ENCODE assay signal across 23 mouse cellular contexts in genomic region chr1:166349751-166350150, GRCm38 (mm10). TPM values are rescaled to one million over a fixed set of nuclear protein-coding genes. Genes with fewer than 3 reads are reported as not detected.
DNase-seq lines count a peak whose midpoint lies in the region; ATAC-seq lines count a peak whose summit lies in the region.
"Had no signal": no experiment of that assay in that cellular context is flagged by ENCODE, and none has a peak within 500 bp of the region (broad histone marks: within the 10 kb centered on the region; RNA-seq: fewer than 3 reads in every experiment).

No protein-coding gene starts in this region.

- WGBS in midbrain, embryonic 11.5 days, result 82% methylated on average over 11 of the region's 11 CpGs
- 78% methylated on average over 11 of the region's 11 CpGs for WGBS in midbrain, embryonic 10.5 days
- 44% methylated on average over 11 of the region's 11 CpGs for WGBS in limb, embryonic 10.5 days
- WGBS in neural tube, embryonic 11.5 days, result 63% methylated on average over 11 of the region's 11 CpGs

- ATAC-seq in midbrain, embryonic 11.5 days (ENCODE audit: low FRiP score), result no peak
- no peak for ATAC-seq in neural tube, embryonic 11.5 days (ENCODE audit: insufficient read depth, low FRiP score, low TSS enrichment)
- ATAC-seq in megakaryocyte, adult 5-6 weeks (ENCODE audit: poor library complexity, severe bottlenecking), result no peak
- ATAC-seq: forebrain, embryonic 15.5 days; midbrain, embryonic 16.5 days had no signal

- peak; percentile 72 for DNase-seq in midbrain, embryonic 11.5 days (ENCODE audit: low spot score, missing footprints)
- DNase-seq in midbrain, embryonic 10.5 days (ENCODE audit: low spot score), result no peak
- DNase-seq in embryo, embryonic 11 days, result peak; percentile 74
- peak; percentile 63 for DNase-seq in limb, embryonic 10.5 days (ENCODE audit: low spot score)
- peak; percentile 15 for DNase-seq in neural tube, embryonic 11.5 days (ENCODE audit: low spot score)
- DNase-seq in cerebellum, adult 9-10 months, result no peak
- no peak for DNase-seq in urinary bladder, postnatal 10 days (ENCODE audit: low spot score)
- DNase-seq: adrenal gland, adult 8-10 months; B cell, adult 2 months; cerebellum, postnatal 10 days; heart, postnatal 14 days; kidney, postnatal 4 days; right cerebral cortex, adult 18-20 months; thymus, postnatal 25 days had no signal

- H3K9me3 ChIP-seq in midbrain, embryonic 11.5 days (ENCODE audit: control insufficient read depth, low read length), result no peaks in the 10 kb centered on the region
- H3K9me3 ChIP-seq in midbrain, embryonic 10.5 days (replicated peaks), result no peaks in the 10 kb centered on the region
- H3K9me3 ChIP-seq in limb, embryonic 10.5 days (replicated peaks), result no peaks in the 10 kb centered on the region
- H3K9me3 ChIP-seq in neural tube, embryonic 11.5 days (ENCODE audit: control insufficient read depth, low read length), result no peaks in the 10 kb centered on the region
- H3K9me3 ChIP-seq: embryonic facial prominence, embryonic 12.5 days; forebrain, embryonic 15.5 days; hindbrain, embryonic 13.5 days; limb, embryonic 15.5 days; liver, embryonic 15.5 days; neural tube, embryonic 12.5 days had no signal

- H3K27ac ChIP-seq in midbrain, embryonic 11.5 days (ENCODE audit: low read depth, low read length), result no peak overlapping the region
- no peak overlapping the region for H3K27ac ChIP-seq in midbrain, embryonic 10.5 days (replicated peaks)
- H3K27ac ChIP-seq in limb, embryonic 10.5 days, result 0 out of 2 replicates have a peak overlapping the region, but pooled peaks have one; percentile 7
- H3K27ac ChIP-seq in neural tube, embryonic 11.5 days (ENCODE audit: low read depth, low read length), result no peak overlapping the region
- H3K27ac ChIP-seq: embryonic facial prominence, embryonic 12.5 days; forebrain, embryonic 15.5 days; hindbrain, embryonic 13.5 days; limb, embryonic 15.5 days; liver, embryonic 15.5 days; neural tube, embryonic 12.5 days had no signal

- no peak overlapping the region for H3K4me2 ChIP-seq in midbrain, embryonic 11.5 days
- H3K4me2 ChIP-seq in neural tube, embryonic 11.5 days (ENCODE audit: low read depth), result no peak overlapping the region
- H3K4me2 ChIP-seq: embryonic facial prominence, embryonic 12.5 days; forebrain, embryonic 15.5 days; heart, embryonic 11.5 days; hindbrain, embryonic 13.5 days; limb, embryonic 15.5 days; liver, embryonic 15.5 days; neural tube, embryonic 12.5 days had no signal

- H3K9ac ChIP-seq in midbrain, embryonic 11.5 days (ENCODE audit: low read length), result no peak overlapping the region
- no peak overlapping the region for H3K9ac ChIP-seq in neural tube, embryonic 11.5 days (ENCODE audit: low read length)
- H3K9ac ChIP-seq: embryonic facial prominence, embryonic 12.5 days; forebrain, embryonic 15.5 days; hindbrain, embryonic 13.5 days; limb, embryonic 15.5 days; liver, embryonic 15.5 days; neural tube, embryonic 12.5 days had no signal

- no peaks in the 10 kb centered on the region for H3K36me3 ChIP-seq in midbrain, embryonic 11.5 days (ENCODE audit: control insufficient read depth, insufficient read depth, low read length)
- no peaks in the 10 kb centered on the region for H3K36me3 ChIP-seq in midbrain, embryonic 10.5 days
- no peaks in the 10 kb centered on the region for H3K36me3 ChIP-seq in limb, embryonic 10.5 days
- H3K36me3 ChIP-seq in neural tube, embryonic 11.5 days (ENCODE audit: control insufficient read depth, insufficient read depth, low read length), result no peaks in the 10 kb centered on the region
- H3K36me3 ChIP-seq: embryonic facial prominence, embryonic 12.5 days; forebrain, embryonic 15.5 days; hindbrain, embryonic 13.5 days; limb, embryonic 15.5 days; liver, embryonic 15.5 days; neural tube, embryonic 12.5 days had no signal

- no peak overlapping the region for H3K4me3 ChIP-seq in midbrain, embryonic 11.5 days (ENCODE audit: low read depth, low read length)
- no peak overlapping the region for H3K4me3 ChIP-seq in midbrain, embryonic 10.5 days
- H3K4me3 ChIP-seq in limb, embryonic 10.5 days, result no peak overlapping the region
- H3K4me3 ChIP-seq in neural tube, embryonic 11.5 days (ENCODE audit: low read depth, low read length), result no peak overlapping the region
- H3K4me3 ChIP-seq: embryonic facial prominence, embryonic 12.5 days; forebrain, embryonic 15.5 days; hindbrain, embryonic 13.5 days; limb, embryonic 15.5 days; liver, embryonic 15.5 days; neural tube, embryonic 12.5 days had no signal

- no peaks in the 10 kb centered on the region for H3K27me3 ChIP-seq in midbrain, embryonic 11.5 days (ENCODE audit: control insufficient read depth, insufficient read depth, low read length)
- no peaks in the 10 kb centered on the region for H3K27me3 ChIP-seq in midbrain, embryonic 10.5 days (ENCODE audit: low read depth, poor library complexity, severe bottlenecking)
- no peaks in the 10 kb centered on the region for H3K27me3 ChIP-seq in limb, embryonic 10.5 days (ENCODE audit: low read depth, poor library complexity, severe bottlenecking)
- H3K27me3 ChIP-seq in neural tube, embryonic 11.5 days (ENCODE audit: control insufficient read depth, insufficient read depth, low read length), result no peaks in the 10 kb centered on the region
- H3K27me3 ChIP-seq: embryonic facial prominence, embryonic 12.5 days; forebrain, embryonic 15.5 days; limb, embryonic 15.5 days had no signal

- no peaks in the 10 kb centered on the region for H3K4me1 ChIP-seq in midbrain, embryonic 11.5 days (ENCODE audit: control insufficient read depth, insufficient read depth, low read length)
- peaks cover 22% of the 10 kb centered on the region for H3K4me1 ChIP-seq in midbrain, embryonic 10.5 days
- peaks cover 32% of the 10 kb centered on the region for H3K4me1 ChIP-seq in limb, embryonic 10.5 days
- H3K4me1 ChIP-seq in neural tube, embryonic 11.5 days (ENCODE audit: control insufficient read depth, insufficient read depth, low read length), result no peaks in the 10 kb centered on the region
- H3K4me1 ChIP-seq: limb, embryonic 15.5 days; liver, embryonic 15.5 days; neural tube, embryonic 12.5 days had no signal

RNA-seq across cellular contexts. Expression of gene Tada1, which starts 29.1 kb away (rescaled TPM):
- polyA plus RNA-seq in midbrain, embryonic 11.5 days (2014; fragmentation: Nextera tagmentation; extraction: Ambion mirVana), result 70.5 and 73.5 TPM in 2 replicates
- 70.2 and 70.3 TPM in 2 replicates for polyA plus RNA-seq in midbrain, embryonic 10.5 days (2016; fragmentation: Nextera tagmentation; extraction: Ambion mirVana)
- 66.6 and 69.8 TPM in 2 replicates for polyA plus RNA-seq in limb, embryonic 10.5 days (2016; fragmentation: Nextera tagmentation; extraction: Ambion mirVana)
- 71.1 and 74.0 TPM in 2 replicates for polyA plus RNA-seq in neural tube, embryonic 11.5 days (2014; fragmentation: Nextera tagmentation; extraction: Ambion mirVana)
- 44.1 and 47.3 TPM in 2 replicates for total RNA-seq in megakaryocyte, adult 5-6 weeks (2015)
- 28.9 and 29.4 TPM in 2 replicates for total RNA-seq in megakaryocyte, adult 5-6 weeks (2017)

RNA-seq across cellular contexts. Expression of gene Pogk, which starts 59.9 kb away (rescaled TPM):
- 39.8 and 41.6 TPM in 2 replicates for polyA plus RNA-seq in midbrain, embryonic 11.5 days (2014; fragmentation: Nextera tagmentation; extraction: Ambion mirVana)
- polyA plus RNA-seq in midbrain, embryonic 10.5 days (2016; fragmentation: Nextera tagmentation; extraction: Ambion mirVana), result 26.1 and 37.7 TPM in 2 replicates
- 17.5 and 24.6 TPM in 2 replicates for polyA plus RNA-seq in limb, embryonic 10.5 days (2016; fragmentation: Nextera tagmentation; extraction: Ambion mirVana)
- polyA plus RNA-seq in neural tube, embryonic 11.5 days (2014; fragmentation: Nextera tagmentation; extraction: Ambion mirVana), result 41.5 and 43.3 TPM in 2 replicates
- 3.6 and 4.9 TPM in 2 replicates for total RNA-seq in megakaryocyte, adult 5-6 weeks (2015)
- 4.3 and 5.1 TPM in 2 replicates for total RNA-seq in megakaryocyte, adult 5-6 weeks (2017)

Comparison
In these comparisons a context has a peak if more than half of its experiments do, and no peak if none do; other contexts are left out.
1. DNase-seq: peak in midbrain, embryonic 11.5 days (single experiment), embryo, embryonic 11 days (single experiment), limb, embryonic 10.5 days (single experiment) and neural tube, embryonic 11.5 days (single experiment); none in midbrain, embryonic 10.5 days (single experiment), cerebellum, adult 9-10 months (single experiment) and urinary bladder, postnatal 10 days (single experiment).